In the genomic region with DNA sequence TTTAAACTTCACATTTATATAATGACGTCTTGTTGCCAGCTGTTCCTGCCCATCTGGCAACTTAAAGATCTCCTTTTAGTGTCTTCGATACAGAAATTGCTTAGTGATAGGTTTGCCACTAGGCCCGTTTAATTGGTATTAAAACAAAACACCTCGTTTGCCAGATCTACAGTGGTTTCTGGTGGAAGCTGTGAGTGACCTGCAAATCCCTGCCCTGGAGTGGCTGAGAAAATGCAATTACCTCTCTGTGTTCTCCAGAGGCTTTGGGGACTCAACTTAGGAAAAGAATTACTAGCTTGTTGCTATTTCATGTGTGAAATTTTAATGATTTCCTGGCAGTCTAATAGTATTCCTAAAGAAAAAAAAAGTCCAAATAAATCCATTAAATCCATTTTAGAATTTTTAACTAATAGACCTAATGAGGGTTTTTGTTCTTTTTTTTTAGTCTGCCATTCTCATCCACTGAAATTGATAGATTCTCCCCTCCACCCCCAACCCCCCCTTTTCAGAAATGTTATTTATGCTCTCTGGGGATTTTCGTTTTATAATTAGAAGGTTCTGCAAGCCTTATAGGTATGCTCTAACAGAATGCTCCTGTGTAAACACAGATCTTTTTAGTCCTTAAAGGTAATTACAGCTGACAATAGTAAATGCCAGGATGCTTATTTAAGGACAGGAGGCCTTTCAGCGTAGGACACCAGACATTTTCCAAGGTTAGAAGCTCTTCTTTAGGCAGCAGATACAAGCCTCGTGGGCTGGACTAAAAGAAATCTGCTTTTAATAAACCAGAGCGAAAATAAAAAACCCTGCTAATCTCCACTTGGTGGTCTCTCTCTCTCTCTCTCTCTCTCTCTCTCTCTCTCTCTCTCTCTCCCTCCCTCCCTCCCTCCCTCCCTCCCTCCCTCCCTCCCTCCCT, we compare ENCODE assay signal across 12 mouse cellular contexts.
DNase-seq lines count a peak whose midpoint lies in the region.
"Had no signal": no experiment of that assay in that cellular context is flagged by ENCODE, and none has a peak within 500 bp of the region (broad histone marks: within the 10 kb centered on the region; RNA-seq: fewer than 3 reads in every experiment).

No protein-coding gene starts in this region.

- peaks cover 65% of the 10 kb centered on the region for H3K4me1 ChIP-seq in embryonic facial prominence, embryonic 10.5 days
- peaks cover 56% of the 10 kb centered on the region for H3K4me1 ChIP-seq in hindbrain, embryonic 10.5 days (replicated peaks)
- peaks cover 56% of the 10 kb centered on the region for H3K4me1 ChIP-seq in midbrain, embryonic 10.5 days

- DNase-seq in MN1 (ENCODE audit: low spot score) = peak; percentile 35
- peak; percentile 27 for DNase-seq in embryonic facial prominence, embryonic 10.5 days (ENCODE audit: low spot score)
- no peak for DNase-seq in hindbrain, embryonic 10.5 days (ENCODE audit: low spot score)
- DNase-seq in midbrain, embryonic 10.5 days (ENCODE audit: low spot score) = no peak
- no peak for DNase-seq in adrenal gland, adult (ENCODE audit: inconsistent age in 2 of 2, low spot score in 1 of 2)
- no peak for DNase-seq in adrenal gland, adult 18-20 months (ENCODE audit: low spot score in 2 of 2)
- DNase-seq in gastrocnemius, postnatal 25 days = no peak
- DNase-seq in natural killer cell, adult 2 months (ENCODE audit: low spot score in 2 of 2) = no peak
- DNase-seq: cerebellum, adult 9-11 months; kidney, adult 18-20 months; liver, postnatal 0 days; spleen, adult 18-20 months had no signal

- no peaks in the 10 kb centered on the region for H3K27me3 ChIP-seq in embryonic facial prominence, embryonic 10.5 days (replicated peaks; ENCODE audit: low read depth, poor library complexity, severe bottlenecking)
- no peaks in the 10 kb centered on the region for H3K27me3 ChIP-seq in hindbrain, embryonic 10.5 days (ENCODE audit: insufficient read depth, poor library complexity, severe bottlenecking)
- no peaks in the 10 kb centered on the region for H3K27me3 ChIP-seq in midbrain, embryonic 10.5 days (ENCODE audit: low read depth, poor library complexity, severe bottlenecking)

- H3K36me3 ChIP-seq in embryonic facial prominence, embryonic 10.5 days (replicated peaks) = peaks cover 38% of the 10 kb centered on the region
- peaks cover 41% of the 10 kb centered on the region for H3K36me3 ChIP-seq in hindbrain, embryonic 10.5 days
- peaks cover 41% of the 10 kb centered on the region for H3K36me3 ChIP-seq in midbrain, embryonic 10.5 days

- 16% methylated on average over 8 of the region's 8 CpGs for WGBS in embryonic facial prominence, embryonic 10.5 days
- 40% methylated on average over 8 of the region's 8 CpGs for WGBS in hindbrain, embryonic 10.5 days
- WGBS in midbrain, embryonic 10.5 days = 30% methylated on average over 8 of the region's 8 CpGs

- H3K9me3 ChIP-seq in embryonic facial prominence, embryonic 10.5 days = no peaks in the 10 kb centered on the region
- no peaks in the 10 kb centered on the region for H3K9me3 ChIP-seq in hindbrain, embryonic 10.5 days
- H3K9me3 ChIP-seq in midbrain, embryonic 10.5 days (replicated peaks) = no peaks in the 10 kb centered on the region

- H3K4me3 ChIP-seq in embryonic facial prominence, embryonic 10.5 days = peak overlapping the region; percentile 17; the same call in 1 of the 2 replicates
- no peak overlapping the region for H3K4me3 ChIP-seq in hindbrain, embryonic 10.5 days
- H3K4me3 ChIP-seq in midbrain, embryonic 10.5 days = peak overlapping the region; percentile 27; the same call in 1 of the 2 replicates

- H3K27ac ChIP-seq in embryonic facial prominence, embryonic 10.5 days (replicated peaks) = peak overlapping the region; percentile 84
- H3K27ac ChIP-seq in hindbrain, embryonic 10.5 days = peak overlapping the region; percentile 81
- H3K27ac ChIP-seq in midbrain, embryonic 10.5 days (replicated peaks) = peak overlapping the region; percentile 75

Comparison
In these comparisons a context has a peak if more than half of its experiments do, and no peak if none do; other contexts are left out.
1. DNase-seq: peak in MN1 (single experiment) and embryonic facial prominence, embryonic 10.5 days (single experiment); none in hindbrain, embryonic 10.5 days (single experiment), midbrain, embryonic 10.5 days (single experiment), adrenal gland, adult (0 of 2), adrenal gland, adult 18-20 months (0 of 2), gastrocnemius, postnatal 25 days (single experiment) and natural killer cell, adult 2 months (0 of 2).
2. Peak in every context shown above with its lines, with median percentiles within 50 percentile points of each other: H3K27ac ChIP-seq.